Mouse (Mus musculus) retina, postnatal 7 days (tissue): ENCODE data around the gene Mzt1.
"Not testable (repeated sequence)": the region's sequence is repeated elsewhere in the genome, so short reads cannot be mapped to it uniquely, and the experiment has no call there.

Experiments used
- DNase-seq: peaks from one replicate; pipeline ENCODE4 v3.0.0-alpha.2; 2012; ENCODE audit warnings: low read depth, low spot score

Gene Mzt1

DNA sequence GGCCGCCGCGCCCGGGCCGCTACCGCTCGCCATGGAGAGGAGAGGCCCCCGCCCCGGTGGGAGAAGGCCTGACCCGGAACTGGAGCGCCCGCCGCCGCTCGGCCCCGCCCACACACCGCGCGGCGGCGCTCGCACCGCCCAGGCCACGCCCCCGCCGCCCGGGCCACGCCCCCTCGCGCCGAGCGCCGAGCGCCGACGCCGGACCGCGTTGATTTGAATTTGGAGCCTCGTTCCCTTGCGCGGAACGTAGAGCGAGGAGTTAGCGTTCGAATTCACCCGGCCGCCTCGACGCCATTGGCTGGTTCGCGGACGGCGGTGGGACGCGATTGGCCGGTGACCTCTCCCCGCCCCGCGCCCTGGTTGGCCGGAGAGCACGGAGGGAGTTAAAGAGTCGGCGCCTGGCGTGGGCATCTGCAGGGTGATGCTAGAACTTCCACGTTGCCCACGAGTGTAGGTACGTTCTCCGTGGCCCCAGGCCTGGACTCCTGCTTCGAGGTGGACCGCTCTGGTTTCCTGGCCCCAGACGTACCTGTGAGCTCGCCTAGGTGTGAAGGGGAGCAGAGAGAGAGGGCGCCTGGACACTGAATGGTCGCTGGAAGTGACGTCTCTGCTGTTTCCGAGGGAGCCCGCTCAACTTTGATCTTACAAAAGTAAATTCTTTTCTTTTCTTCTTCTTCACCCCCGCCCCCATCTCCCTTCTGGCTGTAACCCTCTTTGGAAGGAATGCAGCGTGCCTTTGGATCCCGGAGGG, at the start of gene Mzt1, which contains the start of gene Bora:
Gene Mzt1, minus strand, starts transcription at position 104 of the 751 bp plus-strand sequence.
Gene Bora, plus strand, starts transcription at position 192 of the 751 bp plus-strand sequence.
- peak; percentile 72 for DNase-seq

DNA sequence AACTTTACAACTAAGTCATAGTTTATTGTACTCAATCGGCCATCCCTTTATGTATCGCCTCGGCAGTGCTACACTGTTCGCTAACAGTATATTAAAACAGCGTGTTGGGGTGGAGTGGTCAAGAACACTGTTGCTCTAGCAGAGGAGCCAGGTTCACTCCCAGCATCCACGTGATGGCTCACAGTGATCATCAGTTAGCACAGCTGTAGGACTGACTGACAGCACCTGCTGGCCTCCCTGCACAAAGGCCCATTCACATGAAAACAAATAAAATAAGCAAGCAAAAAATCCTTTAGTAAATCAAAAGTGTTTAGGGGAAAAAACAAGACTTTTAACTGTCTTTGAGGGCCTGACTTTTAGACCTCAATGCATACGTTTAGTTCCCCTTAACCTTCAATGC, 43.0 kb upstream of the Mzt1 start:
- DNase-seq, result no peak

DNA sequence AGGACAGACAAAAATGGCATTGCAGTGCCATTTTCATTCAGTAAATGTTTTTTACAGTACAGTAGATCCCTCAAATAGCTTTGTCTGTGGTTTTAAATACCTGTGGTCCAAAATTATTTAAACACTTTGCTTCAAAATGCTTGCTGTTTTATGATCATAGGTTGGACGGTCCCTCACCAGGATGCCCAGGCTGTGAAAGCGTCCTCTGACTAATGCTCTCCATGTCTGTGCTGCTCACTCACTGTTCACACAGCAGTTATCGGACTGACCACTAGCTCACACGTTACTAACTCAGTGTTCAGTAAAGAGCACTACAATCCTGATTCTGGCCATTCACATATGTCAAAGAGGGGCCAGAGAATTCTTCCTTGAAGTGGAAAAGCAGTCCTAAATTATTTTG, 25.2 kb upstream of the Mzt1 start:
- DNase-seq, result no peak

DNA sequence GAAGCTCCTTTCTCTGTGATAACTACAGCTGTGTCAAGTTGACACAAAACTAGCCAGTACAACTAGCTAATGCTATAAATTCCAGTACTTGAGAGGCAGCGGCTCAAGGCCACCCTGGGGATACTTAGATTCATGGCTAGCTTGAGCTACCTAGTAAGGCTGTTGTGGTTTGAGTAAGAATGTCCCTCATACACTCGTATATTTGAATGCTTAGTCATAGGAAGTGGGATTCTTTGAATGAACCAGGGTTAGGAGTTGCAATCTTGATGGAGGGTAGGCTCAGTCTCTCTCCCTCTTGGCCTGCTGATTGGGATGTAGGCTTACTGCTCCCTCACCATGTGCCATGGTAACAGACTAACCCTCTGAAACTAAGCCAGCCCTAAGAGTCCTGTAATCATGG, 17.2 kb upstream of the Mzt1 start:
- no peak for DNase-seq

DNA sequence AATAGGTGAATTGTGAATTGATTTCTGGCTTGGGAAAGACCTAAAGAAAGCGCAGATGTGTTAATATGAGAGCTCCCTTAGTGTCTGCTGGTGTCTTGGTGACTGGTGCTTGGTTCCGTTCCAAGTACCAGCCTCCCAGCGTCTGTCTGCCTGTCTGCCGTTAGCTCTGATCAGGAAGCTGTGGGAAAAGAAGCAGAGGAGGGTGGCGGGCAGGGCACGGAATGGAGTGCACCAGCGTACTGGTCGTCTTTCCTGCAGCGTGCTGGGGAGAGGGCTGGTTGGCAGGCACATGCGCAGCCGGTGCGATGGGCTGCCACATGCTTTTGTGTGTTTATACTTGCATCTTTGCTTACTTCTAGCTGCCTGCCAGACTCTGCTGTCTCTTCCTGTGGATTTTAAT, 14.7 kb upstream of the Mzt1 start:
- DNase-seq, result no peak

DNA sequence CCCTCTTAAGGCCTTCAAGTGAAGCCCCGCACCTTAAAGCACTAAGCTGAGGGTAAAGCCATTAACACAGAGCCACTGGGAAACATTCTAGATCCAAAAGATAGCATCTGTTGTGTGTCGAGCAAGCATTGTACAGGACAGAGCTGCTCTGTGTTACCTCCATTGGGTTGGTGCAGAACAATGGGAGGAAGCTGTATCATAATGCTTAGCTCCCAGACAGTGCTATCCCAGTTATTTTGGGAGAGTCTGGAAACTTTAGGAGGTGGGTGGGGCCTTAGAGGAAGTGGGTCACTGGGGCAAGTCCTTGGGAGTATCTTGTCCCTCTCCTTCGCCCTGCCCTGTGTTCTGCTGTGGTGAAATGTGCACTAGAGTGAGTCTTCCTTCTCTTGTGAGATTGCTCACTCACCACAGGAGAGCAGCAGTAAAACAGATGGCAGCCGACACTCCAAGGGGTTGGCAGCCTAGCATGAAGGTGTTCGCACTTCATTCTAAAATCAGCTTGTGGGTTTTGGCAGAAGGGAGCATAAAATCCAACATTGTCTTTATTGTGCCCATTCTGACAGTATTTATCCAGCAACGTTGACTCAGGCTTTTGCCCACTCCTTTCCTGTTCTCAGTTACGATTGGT, 13.1 kb upstream of the Mzt1 start:
- DNase-seq, result no peak

DNA sequence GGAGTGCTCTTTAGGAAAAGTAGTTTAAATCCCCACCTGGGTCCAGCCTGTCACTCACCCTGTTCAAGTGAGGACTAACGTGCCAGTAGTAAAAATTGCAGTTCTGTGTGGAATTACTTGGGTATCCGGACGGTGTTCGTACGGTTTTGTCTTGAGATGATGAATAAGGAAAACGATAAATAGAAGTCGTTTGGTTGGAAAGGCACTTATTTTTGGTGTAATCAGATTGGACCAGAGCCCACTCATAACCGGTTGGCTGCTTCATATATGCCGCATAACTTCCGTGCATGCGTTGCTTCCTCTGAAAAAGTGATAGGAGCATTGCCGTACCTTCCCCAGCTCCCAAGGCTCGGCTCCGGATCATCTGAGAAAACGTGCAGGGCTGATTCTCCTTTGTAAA, 848 bp upstream of the Mzt1 start:
- DNase-seq, result no peak

DNA sequence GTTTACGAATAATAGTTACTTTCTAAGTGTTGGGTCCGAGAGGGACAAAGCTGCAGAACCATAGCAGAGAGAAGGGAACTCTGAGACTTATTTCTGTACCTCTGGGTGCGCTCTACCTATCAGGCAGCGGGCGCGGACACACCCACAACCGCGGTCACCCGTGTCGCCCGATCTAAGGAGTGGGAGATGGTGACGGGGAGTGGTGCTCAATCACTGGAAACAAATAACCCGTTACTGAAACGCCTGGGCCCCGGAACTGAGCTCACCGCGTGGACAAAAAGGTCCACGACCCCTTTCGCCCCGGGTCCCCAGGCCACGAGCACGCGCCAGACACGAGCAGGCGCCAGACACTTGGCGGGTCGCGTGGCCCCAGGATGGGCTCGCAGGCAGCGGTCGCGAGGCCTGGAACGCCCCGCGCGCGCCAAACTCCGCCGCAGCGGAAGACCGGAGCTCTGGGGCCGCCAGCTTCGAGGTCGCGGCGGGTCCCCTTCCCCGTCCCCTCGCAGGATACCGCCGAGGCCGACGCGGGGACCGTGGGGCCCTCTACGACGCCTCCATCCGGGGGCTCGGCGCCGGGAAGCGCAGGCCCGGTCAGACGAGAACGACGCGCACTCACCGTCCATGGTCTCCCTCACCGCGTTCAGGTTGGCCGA, 430 bp downstream of the Mzt1 start:
- DNase-seq, result no peak

DNA sequence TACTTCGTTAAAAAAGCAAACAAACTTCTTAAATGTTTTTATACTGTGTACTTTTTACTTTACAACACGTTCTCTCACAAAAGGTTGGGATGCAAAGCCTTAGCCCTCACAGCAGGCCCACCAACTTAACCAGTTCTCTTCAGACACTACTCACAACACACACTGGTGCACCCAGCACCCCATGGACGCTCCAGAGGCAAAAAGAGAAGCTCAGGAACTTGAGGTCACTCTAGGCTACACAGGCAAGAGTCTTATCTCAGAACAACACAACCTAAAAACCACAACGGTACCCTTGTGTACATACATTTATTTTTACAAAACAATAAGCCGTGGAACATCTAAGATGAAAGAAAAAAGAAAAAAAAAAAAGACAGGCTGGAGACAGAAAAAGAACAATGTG, 1.2 kb downstream of the Mzt1 start:
- DNase-seq, result no peak

DNA sequence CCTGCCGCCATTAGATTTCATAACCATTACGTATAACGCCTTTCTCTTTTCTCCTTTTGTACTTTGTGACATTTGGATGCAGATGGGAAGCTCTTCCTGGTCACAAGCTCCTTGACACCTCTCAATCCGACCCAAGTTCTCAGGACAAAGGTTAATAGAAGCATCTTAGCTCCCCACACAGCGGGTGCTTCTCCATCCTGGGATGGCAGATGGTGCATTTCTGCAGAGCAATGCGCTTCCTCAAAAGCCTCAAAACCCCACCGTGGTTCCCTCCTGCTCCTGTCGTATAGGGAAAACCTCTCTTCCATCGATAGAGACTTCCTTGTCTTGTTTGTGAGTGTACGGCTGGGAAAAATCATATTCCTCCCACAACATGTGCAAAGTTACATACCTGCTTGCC, 1.8 kb downstream of the Mzt1 start:
- DNase-seq, result no peak

DNA sequence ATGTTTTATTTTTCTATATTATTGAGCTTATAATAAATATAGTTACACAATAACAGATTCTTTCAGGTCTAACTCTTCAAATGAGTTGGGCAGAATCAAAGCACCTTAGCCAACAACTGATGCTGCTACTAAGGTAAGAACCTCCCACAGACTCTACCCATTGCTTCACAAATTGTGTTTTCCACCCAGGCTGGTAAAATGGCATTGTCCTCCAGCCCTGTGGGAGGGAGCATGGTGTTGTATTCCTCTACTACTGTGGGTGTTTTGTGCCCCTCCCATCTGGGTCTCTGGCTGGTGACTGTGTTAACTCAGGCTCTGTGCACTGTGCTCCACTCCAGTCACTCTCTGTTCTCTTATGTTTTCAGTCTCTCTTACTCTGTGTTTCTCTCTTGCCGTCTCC, 2.4 kb downstream of the Mzt1 start:
- DNase-seq, result no peak

DNA sequence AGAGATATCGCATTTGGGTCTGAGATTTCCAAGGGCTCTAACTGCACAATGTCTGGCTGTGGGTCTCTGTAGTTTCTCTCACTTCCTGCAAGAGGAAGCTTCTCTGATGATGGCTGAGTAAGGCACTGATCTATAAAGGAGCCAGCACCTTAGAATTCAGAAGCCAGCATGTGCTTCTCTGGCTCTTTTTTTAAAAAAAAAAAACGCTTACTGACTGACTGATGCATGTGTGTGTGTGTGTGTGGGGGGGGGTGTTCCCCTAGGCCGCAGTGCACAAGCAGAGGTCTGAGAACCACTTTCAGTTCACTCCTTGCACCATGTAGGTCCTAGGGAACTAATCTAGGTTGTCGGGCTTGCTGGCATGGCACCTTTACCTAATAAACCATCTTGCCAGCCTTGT, 4.5 kb downstream of the Mzt1 start:
- no peak for DNase-seq

DNA sequence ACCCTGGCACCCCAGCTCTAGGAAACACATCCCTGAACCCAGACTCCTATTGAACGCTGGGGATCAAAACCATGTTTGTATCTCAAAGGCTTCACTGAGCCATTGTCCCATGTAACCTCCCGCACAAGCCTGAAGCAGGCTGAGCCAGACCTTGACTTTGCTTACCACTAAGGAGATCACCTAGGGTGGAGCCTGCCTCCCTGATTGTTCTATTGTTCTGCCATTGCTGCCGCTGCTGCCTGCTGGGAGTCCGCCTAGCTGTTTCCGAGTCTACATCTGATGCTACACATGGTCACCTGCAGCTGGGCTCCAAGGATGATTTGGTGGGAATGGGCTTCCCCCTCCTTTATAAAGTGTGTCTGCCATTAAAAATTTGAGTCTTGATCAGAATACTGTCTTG, 6.6 kb downstream of the Mzt1 start:
- not testable (repeated sequence) for DNase-seq

DNA sequence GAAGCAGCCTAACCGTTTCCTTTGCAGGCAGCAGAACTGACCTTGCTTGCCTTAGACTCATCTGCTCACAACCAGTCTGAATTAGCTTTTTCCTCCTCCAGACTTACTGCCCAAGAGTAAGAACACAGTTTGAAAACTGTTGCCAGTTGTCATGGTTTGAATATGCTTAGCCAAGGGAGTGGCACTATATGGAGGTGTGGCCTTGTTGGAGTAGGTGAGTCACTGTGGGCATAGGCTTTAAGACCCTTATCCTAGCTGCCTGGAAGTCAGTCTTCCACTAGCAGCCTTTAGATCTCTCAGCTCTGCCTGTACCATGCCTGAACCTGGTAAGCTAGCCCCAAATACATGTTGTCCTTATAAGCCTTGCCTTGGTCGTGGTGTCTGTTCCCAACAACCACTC, 8.2 kb downstream of the Mzt1 start:
- no peak for DNase-seq

DNA sequence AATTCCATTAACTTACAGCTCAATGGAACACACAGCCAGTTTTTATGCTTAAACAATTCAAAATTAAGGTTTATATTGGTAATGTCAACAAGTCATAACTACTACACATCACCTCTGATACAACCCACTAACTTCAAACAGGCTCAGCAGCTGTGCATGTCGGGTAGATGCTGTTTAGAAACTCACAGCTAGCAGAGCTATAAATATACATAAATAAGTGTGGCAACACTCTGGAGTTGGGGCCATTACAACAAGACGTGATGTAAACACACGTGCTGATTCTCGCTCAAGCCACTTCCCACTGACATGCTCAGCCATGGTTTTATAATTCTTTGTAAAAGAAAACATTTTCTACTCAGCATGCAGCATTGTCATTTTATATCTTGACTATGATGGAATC, 9.9 kb downstream of the Mzt1 start:
- no peak for DNase-seq

DNA sequence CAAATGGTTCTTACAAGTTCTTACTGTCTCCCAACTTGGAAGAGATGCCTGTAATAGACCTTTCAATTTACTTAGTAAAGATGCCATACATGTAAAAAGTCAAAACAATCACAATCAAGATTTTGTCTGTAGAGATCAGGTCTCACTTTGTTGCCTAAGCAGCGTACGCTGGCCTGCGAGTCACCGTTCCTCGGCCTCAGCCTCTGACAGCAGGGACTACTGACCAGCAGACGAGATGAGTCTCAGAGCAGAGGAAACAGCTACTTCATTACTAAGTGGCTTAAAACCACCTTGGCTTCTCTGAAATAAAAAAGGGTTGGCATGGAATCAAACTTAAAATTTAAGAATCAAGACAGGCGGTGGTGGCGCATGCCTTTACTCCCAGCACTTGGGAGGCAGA, 11.1 kb downstream of the Mzt1 start:
- DNase-seq, result not testable (repeated sequence)

DNA sequence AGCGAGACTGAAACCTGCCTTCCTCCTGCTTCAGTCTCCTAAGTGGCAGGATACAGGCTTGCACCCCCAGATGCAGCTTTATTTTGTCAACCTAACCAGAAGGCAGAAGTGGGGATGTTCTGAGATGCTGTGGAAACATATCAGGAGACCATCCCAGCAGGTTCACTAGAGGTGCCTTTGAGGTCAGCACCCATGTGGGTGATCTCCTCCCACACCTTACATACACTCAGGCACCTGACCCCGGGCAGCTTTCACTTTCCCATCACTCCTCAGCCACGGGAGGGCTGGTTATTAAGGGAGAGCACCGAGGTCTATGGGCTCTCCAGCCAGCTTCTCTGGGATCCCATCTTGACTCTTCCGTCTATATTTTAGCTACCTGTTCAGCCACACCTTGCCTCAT, 13.3 kb downstream of the Mzt1 start:
- DNase-seq, result no peak

DNA sequence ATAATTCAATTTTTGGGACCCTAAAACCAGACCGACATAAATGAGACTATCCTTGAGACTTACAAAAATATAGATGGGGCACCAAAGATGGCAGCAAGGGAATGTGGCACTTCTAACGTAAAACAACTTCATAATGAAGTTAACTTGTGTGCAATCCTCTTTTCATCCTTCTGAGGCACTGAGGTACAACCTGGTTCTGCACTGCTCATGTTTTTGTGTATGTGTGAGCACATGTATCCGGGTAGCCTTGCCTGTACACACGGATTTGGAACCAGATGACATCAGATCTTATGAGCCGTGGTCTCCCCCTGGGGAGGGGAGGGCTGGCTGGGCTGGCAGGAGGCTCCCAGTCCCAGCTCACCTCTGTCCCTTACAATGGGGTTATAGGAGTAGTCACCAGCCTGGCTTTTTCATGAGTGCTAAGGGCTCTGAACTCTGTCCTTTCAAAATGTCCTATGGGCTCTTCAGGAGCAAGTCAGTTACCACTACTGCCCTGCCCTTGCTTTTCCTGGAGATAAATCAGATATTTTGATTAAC, 14.5 kb downstream of the Mzt1 start:
- no peak for DNase-seq

DNA sequence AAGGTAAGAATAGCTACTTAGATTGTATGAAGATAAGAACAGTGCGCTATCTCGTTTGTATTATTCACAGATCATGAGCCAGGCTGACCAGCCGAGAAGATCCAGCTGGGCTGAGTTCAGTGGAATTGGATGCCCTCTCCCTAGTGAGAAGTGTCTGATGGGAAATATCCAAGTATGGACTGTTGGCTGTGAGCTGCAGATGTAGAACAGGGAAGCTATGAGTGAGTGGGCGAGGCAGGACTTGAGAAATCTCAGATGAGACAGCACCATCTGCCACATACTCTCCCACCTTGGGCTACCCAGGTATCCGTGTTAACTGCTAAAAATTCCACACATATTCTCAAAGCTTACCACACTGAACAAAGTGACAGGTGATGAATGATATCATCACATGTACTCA, 15.9 kb downstream of the Mzt1 start:
- no peak for DNase-seq

DNA sequence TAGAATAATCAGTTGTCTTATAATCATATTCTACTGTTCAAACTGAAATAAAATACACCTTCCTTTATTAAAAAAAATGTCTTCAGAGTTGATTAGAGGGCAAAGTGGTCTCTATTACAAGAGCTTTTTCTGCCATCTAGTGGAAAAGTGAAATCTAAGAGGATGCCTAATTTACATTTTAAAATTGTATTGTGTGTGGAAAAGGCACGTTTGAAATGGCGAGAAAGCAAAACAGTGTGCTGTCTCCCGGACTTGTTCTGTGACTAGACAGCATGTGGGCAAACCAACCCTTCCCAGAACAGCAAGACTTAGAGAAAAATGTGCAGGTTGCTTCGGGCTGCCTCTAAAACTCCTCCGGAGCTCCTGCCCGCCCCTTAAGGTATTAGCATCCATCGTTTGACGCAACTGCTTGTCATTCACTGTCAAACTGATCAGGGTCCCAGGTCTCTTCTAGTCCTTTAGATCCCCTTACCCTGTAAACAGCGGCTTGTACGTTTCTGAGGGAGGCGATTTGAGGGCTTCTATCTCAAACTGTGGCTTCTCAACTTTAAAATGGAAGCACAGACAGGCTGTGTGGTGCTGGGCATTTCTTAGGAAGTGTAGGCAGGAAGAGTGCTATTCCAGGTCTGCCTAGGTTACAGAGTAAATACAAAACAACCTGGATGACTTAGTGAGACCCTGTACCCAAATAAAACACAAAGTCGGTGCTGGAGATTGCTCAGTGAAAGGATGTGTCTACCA, 23.4 kb downstream of the Mzt1 start:
- DNase-seq, result no peak

DNA sequence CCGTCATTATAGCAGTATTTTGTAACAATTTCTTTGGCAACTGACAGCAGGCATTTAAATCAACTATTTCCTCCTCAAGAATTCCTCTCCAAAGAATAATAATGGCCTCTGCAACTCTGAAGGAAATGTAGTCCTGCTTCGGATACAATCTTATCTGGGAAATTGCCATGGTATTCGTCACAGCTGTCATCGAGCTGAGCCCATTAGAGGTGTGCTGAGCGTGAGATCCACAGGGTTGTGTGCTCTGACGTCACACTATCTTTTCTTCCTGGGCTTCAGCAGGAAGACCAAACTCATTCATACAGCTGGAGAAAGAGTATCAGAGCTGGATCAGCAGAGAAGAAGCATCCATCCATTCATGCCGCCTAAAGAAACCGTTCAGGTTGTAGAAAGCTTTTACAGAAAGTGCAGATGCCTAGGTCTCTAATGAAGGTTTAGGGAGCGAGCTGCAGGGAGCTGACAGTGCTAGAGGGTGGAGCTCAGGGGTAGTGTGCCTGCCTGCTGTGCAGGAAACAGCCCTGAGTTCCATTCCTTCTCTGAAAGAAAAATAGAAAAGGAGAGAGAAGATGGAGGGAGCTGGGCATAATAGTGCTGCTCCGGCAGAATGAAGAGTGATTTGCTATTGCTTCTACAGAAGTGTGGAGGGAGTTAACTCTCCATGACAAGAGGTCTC, 26.7 kb downstream of the Mzt1 start:
- DNase-seq, result no peak
